Mouse (Mus musculus) CH12.LX (cell line): ENCODE data around the gene Ccdc115.

ENCODE experiments used
- CTCF ChIP-seq, 2 experiments: IDR thresholded peaks in 1 of 2; conservative IDR thresholded peaks in 1 of 2; 2 replicates each; pipeline ENCODE4 v1.5.1; 2011 to 2012; ENCODE audit warnings: low read depth in 2 of 2, low read length in 2 of 2, improper control_type of control experiment in 1 of 2, inconsistent platforms in 1 of 2, mild to moderate bottlenecking in 1 of 2, moderate library complexity in 1 of 2
- E2F4 ChIP-seq: IDR thresholded peaks from 2 replicates; pipeline ENCODE4 v1.6.1; 2011; ENCODE audit warnings: low read depth, low read length, improper control_type of control experiment; ENCODE audit not compliant: insufficient replicate concordance
- EP300 ChIP-seq: IDR thresholded peaks from 2 replicates; pipeline ENCODE4 v1.6.1; 2011; ENCODE audit warnings: low read length, improper control_type of control experiment
- ETS1 ChIP-seq: conservative IDR thresholded peaks from 2 replicates; pipeline ENCODE4 v1.6.1; 2012; ENCODE audit warnings: low read depth, mild to moderate bottlenecking, inconsistent platforms, low read length, improper control_type of control experiment, moderate library complexity
- JUN ChIP-seq: IDR thresholded peaks from 2 replicates; pipeline ENCODE4 v1.6.1; 2011; ENCODE audit warnings: low read depth, mild to moderate bottlenecking, low read length, improper control_type of control experiment, moderate library complexity; ENCODE audit not compliant: insufficient read depth
- JUND ChIP-seq: conservative IDR thresholded peaks from 2 replicates; pipeline ENCODE4 v1.6.1; 2011; ENCODE audit warnings: low read depth, low read length, improper control_type of control experiment
- MAX ChIP-seq: IDR thresholded peaks from 2 replicates; pipeline ENCODE4 v1.6.1; 2011; ENCODE audit warnings: low read length, improper control_type of control experiment
- MYC ChIP-seq: IDR thresholded peaks from 2 replicates; pipeline ENCODE4 v1.6.1; 2011; ENCODE audit warnings: low read depth, mild to moderate bottlenecking, improper control_type of control experiment, low read length
- POLR2A ChIP-seq: IDR thresholded peaks from 2 replicates; pipeline ENCODE4 v1.6.1; 2011; ENCODE audit warnings: low read depth, mild to moderate bottlenecking, improper control_type of control experiment, low read length
- UBTF ChIP-seq: IDR thresholded peaks from 2 replicates; pipeline ENCODE4 v1.6.1; 2012; ENCODE audit warnings: low read depth, mild to moderate bottlenecking, inconsistent platforms, low read length, improper control_type of control experiment, moderate library complexity
- ZKSCAN1 ChIP-seq: IDR thresholded peaks from 2 replicates; pipeline ENCODE4 v1.6.1; 2012; ENCODE audit warnings: low read depth, inconsistent platforms, low read length, improper control_type of control experiment, borderline replicate concordance
- ZNF384 ChIP-seq: IDR thresholded peaks from 2 replicates; pipeline ENCODE4 v1.6.1; 2012; ENCODE audit warnings: low read depth, low read length, improper control_type of control experiment, inconsistent platforms

GRCm38 (mm10) chr1:34439961-34440630 is 624 bp upstream of the Ccdc115 start:
- TF ChIP-seq POLR2A (no peak), ZKSCAN1 (no peak), E2F4 (no peak), CTCF (conservative IDR thresholded peaks at IDR 0.05 in 1 of 2, IDR thresholded peaks at IDR 0.05 in 1 of 2; ENCODE audit: low read depth in 2 of 2, low read length in 2 of 2) (peak in 1 of 2 experiments; percentile 45; a peak in 2 of 4 replicates), MYC (peak; percentile 83; the same call in 1 of the 2 replicates), JUND (no peak), EP300 (peak; percentile 37; the same call in 1 of the 2 replicates), MAX (no peak), JUN (no peak), UBTF (0 out of 2 replicates have a peak, but pooled peaks have one; percentile 68), ETS1 (no peak), ZNF384 (no peak)
